Mouse (Mus musculus) heart, postnatal 0 days (tissue): ENCODE data around the gene 4930438A08Rik.

Experiments
- CTCF ChIP-seq: IDR thresholded peaks from 2 replicates; pipeline ENCODE4 v1.5.1; 2016; ENCODE audit warnings: antibody characterized with exemption, control low read depth, low read depth
- EP300 ChIP-seq: IDR thresholded peaks from 2 replicates; pipeline ENCODE4 v1.6.1; 2016; ENCODE audit warnings: antibody characterized with exemption, low read depth

DNA sequence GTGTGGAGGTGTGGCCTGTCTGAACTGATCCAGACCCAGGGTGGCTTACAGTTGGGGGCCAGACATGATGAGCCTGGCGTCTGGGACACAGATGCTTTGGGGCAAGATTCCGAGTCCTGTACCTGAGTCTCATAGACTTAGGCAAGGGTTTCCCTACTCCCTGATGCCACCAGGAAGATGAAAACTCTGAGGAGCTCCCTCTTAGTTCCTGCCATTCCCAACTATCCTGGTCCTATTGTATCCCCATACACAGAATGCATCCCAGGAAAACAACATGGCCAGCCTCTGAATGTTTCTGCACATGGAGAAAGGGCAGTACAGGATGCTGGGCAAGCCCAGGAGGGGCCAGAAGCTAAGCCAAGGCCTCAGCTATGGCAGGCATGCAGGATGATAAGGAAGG, 11.1 kb upstream of the 4930438A08Rik start:
- TF ChIP-seq EP300 (no peak), CTCF (no peak)
